Mouse (Mus musculus) liver, postnatal 0 days (tissue): ENCODE measurements around the gene Kdm2a. TPM values are rescaled to one million over a fixed set of nuclear protein-coding genes. Genes with fewer than 3 reads are reported as not detected.

Experiments used
- ATAC-seq: fragments of 200-750 bp; cut with Nextera tagmentation; 2 replicates; pipeline ENCODE4 v1.8.0; 2017; ENCODE audit warnings: mild to moderate bottlenecking, moderate library complexity
- DNase-seq: peaks from one replicate; pipeline ENCODE4 v3.0.0-alpha.2; 2016
- H3K27ac ChIP-seq: fragments of 300-500 bp; sonication (generic); 2 replicates; pipeline ENCODE4 v1.5.1; 2014; ENCODE audit warnings: antibody characterized with exemption, moderate library complexity, mild to moderate bottlenecking, low read depth
- H3K27me3 ChIP-seq: fragments of 300-500 bp; sonication (generic); 2 replicates; pipeline ENCODE4 v1.6.1; 2014; ENCODE audit warnings: low read length, control low read depth, mixed read lengths; ENCODE audit not compliant: insufficient read depth
- H3K36me3 ChIP-seq: fragments of 300-500 bp; sonication (generic); replicated peaks from 2 replicates; pipeline ENCODE4 v1.6.1; 2014; ENCODE audit warnings: mild to moderate bottlenecking, control low read depth, low read length, moderate library complexity, mixed read lengths; ENCODE audit not compliant: insufficient read depth
- H3K4me1 ChIP-seq: fragments of 300-500 bp; sonication (generic); 2 replicates; pipeline ENCODE4 v1.6.1; 2014; ENCODE audit warnings: antibody characterized with exemption, mild to moderate bottlenecking, control low read depth; ENCODE audit not compliant: insufficient read depth
- H3K4me2 ChIP-seq: fragments of 300-500 bp; sonication (generic); 2 replicates; pipeline ENCODE4 v1.6.1; 2014; ENCODE audit warnings: low read depth, mild to moderate bottlenecking, low read length, moderate library complexity, mixed read lengths
- H3K4me3 ChIP-seq: fragments of 300-500 bp; sonication (generic); 2 replicates; pipeline ENCODE4 v1.5.1; 2014; ENCODE audit warnings: low read depth, low read length
- H3K9ac ChIP-seq: fragments of 300-500 bp; sonication (generic); replicated peaks from 2 replicates; pipeline ENCODE4 v1.6.1; 2014; ENCODE audit warnings: mild to moderate bottlenecking, moderate library complexity
- H3K9me3 ChIP-seq: fragments of 300-500 bp; sonication (generic); 2 replicates; pipeline ENCODE4 v1.6.1; 2016; ENCODE audit warnings: mild to moderate bottlenecking, control low read depth, low read length, mixed read lengths
- CTCF ChIP-seq: sonication (generic); IDR thresholded peaks from 2 replicates; pipeline ENCODE4 v1.5.1; 2016; ENCODE audit warnings: antibody characterized with exemption, low read depth
- EP300 ChIP-seq: IDR thresholded peaks from 2 replicates; pipeline ENCODE4 v1.6.1; 2016; ENCODE audit warnings: antibody characterized with exemption, low read depth, mild to moderate bottlenecking
- WGBS: fragments of 180-500 bp; shearing (Covaris S2); extraction: QIAGEN DNeasy Blood & Tissue Kit; methylation state at CpG from one replicate; pipeline ENCODE4 v1.1.7; 2014; ENCODE audit not compliant: insufficient replicate concordance; 5-methylcytosine and 5-hydroxymethylcytosine counted together
- polyA plus RNA-seq: library from polyadenylated mRNA; unstranded; fragments of >200 nt; fragmentation: Nextera tagmentation; extraction: Ambion mirVana; gene quantifications from 2 replicates; pipeline ENCODE4 v1.2.1, GENCODE M21; 2015

Gene Kdm2a
- polyA plus RNA-seq, 1 experiment from 2014 or later: 7.8 TPM

DNA sequence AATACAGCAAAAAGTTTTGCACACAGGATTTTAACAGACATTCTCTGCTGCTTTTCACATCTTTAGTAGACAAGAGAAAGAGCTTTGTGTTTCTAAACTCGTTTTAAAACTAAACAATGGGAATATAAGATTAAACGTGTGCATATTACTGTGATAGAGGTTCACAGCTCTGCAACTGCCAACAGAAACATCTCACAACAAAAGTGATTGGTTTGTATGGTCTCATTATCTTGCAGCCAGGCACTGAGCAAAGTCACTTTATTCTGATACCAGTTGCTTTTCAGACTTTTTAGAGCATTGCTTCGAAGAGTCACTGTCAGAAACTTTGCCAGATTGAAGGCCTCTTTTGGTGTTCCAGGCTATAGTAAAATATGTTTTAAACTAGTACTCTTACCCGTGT lies 874 bp upstream of the Kdm2a start:
- no peak overlapping the region for H3K4me3 ChIP-seq
- no peak for DNase-seq
- no peak overlapping the region for H3K9ac ChIP-seq
- H3K27me3 ChIP-seq: no peaks in the 10 kb centered on the region
- no peak for ATAC-seq
- TF ChIP-seq EP300: no peak
- 62% methylated on average over 4 of the region's 4 CpGs for WGBS
- no peak overlapping the region; the same call in 1 of the 2 replicates for H3K4me2 ChIP-seq
- H3K9me3 ChIP-seq: no peaks in the 10 kb centered on the region
- no peaks in the 10 kb centered on the region for H3K36me3 ChIP-seq
- H3K4me1 ChIP-seq: peaks cover 15% of the 10 kb centered on the region
- no peak overlapping the region for H3K27ac ChIP-seq

DNA sequence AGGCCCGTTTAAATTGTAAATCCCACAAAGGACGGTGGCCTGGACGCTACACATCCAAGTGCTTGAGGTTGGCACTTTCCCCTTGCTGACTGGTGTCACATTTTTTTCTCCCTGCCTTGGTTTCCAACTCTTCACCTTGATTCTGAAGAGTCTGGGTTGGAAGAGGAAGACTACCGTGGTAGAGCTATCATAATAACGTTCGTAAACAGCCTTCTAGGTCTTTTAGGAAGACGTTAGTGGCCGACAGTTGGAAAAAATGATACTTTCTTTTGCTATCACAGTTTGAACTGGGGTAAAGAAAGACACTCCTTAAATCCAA lies 504 bp upstream of the Kdm2a start:
- Histone ChIP-seq H3K9ac (peak overlapping the region; percentile 78), H3K4me1 (peaks cover 16% of the 10 kb centered on the region), H3K4me3 (peak overlapping the region; percentile 100), H3K9me3 (no peaks in the 10 kb centered on the region), H3K36me3 (0 out of 2 replicates have a peak, but pooled peaks cover 2% of the 10 kb centered on the region), H3K4me2 (peak overlapping the region; percentile 100), H3K27ac (peak overlapping the region; percentile 96; the same call in 1 of the 2 replicates), H3K27me3 (no peaks in the 10 kb centered on the region)
- TF ChIP-seq CTCF (no peak), EP300 (no peak)
- WGBS: 36% methylated on average over 8 of the region's 8 CpGs
- DNase-seq (no peak), ATAC-seq (no peak)

DNA sequence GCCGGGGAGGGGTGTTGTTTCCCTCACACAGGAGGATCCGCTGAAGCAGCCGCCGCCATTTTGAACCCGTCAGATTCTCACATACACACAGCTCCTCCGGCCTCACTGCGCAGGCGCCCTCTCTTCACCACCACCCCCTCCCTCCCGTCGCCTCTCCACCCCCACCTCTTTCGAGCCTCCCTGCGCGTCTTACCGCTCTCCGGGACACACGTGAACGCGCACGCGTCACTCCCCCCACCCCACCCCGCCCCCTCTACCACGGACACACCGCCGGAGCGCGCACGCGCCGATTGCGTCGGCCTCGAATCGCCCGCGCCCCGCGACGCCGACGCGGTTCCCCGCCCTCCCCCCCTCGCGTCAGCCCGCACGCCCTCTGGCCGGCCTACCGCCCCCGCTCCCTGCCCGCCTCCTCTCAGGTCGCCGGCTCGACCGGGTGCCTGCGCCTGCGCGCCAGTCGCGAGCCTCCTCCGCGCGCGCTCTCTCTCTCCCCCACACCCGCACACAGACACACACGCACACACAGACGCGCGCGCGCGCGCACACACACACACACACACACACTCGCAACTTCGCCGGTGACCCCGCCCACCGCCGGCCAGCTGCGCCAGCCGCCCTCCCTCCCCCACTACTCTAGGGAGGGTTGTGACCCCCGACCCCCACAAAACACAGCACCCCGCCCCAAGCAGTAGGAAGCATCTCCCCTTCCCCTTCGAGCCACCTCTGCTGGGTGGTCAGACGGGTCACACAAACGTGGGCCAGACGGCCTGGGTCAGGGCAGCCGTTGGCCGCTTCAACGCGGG lies 887 bp downstream of the Kdm2a start:
- 3% methylated on average over 43 of the region's 90 CpGs for WGBS
- TF ChIP-seq EP300 (no peak), CTCF (no peak)
- peak; percentile 91 for ATAC-seq

DNA sequence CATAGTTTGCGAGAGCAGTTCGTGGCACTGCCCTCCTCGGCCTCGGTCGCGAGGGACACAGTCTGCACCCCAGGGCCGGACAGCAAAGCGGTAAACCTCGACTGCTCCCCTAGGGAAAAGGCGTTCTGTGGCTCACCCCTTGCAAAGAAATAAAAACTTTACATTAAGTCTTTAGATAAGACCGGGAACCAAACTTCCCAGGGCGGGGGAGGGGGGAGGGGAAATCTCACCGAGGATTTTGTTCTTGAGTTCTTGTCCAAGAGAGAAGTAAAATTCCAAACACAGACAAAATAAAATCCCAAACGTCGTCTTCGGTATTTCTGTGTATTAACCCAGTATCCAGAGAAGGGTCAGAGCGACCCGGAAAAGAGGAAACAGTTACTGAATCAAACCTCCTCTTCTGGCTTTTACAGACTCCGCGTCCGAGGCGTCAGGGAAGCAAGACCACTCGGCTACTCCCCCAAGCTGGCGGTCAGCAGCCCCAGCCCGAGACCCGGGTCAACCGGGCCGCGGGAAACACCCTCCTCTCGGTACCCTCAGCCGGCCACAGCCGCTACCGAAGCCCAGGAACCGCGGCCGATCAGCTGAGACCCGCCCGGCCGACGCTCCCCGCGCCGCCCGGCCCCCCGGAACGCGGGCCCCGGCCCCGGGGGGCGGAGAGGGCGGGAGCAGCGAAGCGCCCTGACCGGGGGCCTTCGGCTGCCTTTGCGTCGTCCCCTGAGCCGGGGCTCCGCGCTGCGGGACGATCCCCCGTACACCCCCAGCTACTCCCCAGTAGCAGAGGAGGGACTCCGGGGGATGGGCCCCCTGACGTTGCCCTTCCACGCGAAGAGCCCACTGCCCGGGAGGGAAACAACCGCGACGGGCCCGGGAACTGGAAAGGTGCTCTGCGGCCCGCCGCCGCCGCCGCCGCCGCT lies 1.7 kb downstream of the Kdm2a start:
- Histone ChIP-seq H3K27me3 (no peaks in the 10 kb centered on the region), H3K9me3 (no peaks in the 10 kb centered on the region), H3K4me3 (peak overlapping the region; percentile 100), H3K4me2 (peak overlapping the region; percentile 72), H3K9ac (peak overlapping the region; percentile 99), H3K36me3 (peaks cover 9% of the 10 kb centered on the region), H3K27ac (peak overlapping the region; percentile 96), H3K4me1 (peaks cover 21% of the 10 kb centered on the region)
- ATAC-seq (peak; percentile 8), DNase-seq (peak; percentile 59)
- TF ChIP-seq CTCF: no peak
- TF ChIP-seq EP300: no peak
- WGBS: under 1% methylated on average over 55 of the region's 80 CpGs

More for the DNA sequence above, 887 bp downstream of the Kdm2a start:
- peak overlapping the region; percentile 100 for H3K4me2 ChIP-seq
- no peaks in the 10 kb centered on the region for H3K27me3 ChIP-seq
- H3K9ac ChIP-seq: peak overlapping the region; percentile 99
- no peaks in the 10 kb centered on the region for H3K9me3 ChIP-seq
- DNase-seq: peak; percentile 99
- H3K36me3 ChIP-seq: peaks cover 8% of the 10 kb centered on the region
- peaks cover 21% of the 10 kb centered on the region for H3K4me1 ChIP-seq
- H3K4me3 ChIP-seq: peak overlapping the region; percentile 100
- H3K27ac ChIP-seq: peak overlapping the region; percentile 96

DNA sequence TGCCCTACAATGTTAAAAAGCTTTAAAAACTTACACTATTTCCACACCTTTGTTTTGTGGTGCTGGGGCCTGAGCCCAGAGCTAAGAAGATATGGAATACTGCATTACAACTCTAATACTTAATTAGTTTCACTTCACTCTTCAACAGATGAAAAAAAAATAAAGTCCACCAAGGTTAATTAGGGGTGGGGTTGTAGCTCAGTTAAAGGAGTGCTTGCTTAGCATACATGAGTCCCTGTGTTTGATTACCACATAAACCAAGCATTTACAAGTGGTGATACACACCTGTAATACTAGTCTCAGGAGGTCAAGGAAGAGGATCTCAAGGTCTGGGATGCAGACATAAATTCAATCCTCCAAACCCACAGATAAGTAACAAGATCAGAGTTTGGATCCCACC lies 10.8 kb downstream of the Kdm2a start:
- Histone ChIP-seq H3K9ac (no peak overlapping the region), H3K27ac (no peak overlapping the region), H3K27me3 (no peaks in the 10 kb centered on the region), H3K36me3 (peaks cover 41% of the 10 kb centered on the region), H3K9me3 (no peaks in the 10 kb centered on the region), H3K4me2 (no peak overlapping the region), H3K4me3 (no peak overlapping the region), H3K4me1 (no peaks in the 10 kb centered on the region)
- ATAC-seq (no peak), DNase-seq (no peak)
- TF ChIP-seq CTCF: no peak
- no peak for TF ChIP-seq EP300

DNA sequence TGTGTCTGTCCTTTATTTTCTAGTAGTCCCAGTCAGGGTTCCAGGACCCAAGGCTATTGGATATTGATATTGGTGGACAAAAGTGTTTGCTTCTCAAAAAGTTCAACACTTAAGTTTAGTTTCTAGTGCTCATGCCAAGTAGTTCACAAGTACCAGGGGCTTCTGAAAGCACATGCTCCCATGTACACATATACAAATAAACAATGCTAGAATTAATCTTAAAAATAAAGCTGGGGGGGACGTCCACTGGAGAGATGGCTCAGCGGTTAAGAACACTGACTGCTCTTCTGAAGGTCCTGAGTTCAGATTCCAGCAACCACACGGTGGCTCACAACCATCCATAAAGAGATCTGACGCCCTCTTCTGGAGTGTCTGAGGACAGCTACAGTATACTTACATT lies 13.1 kb downstream of the Kdm2a start:
- Histone ChIP-seq H3K9ac (no peak overlapping the region), H3K4me1 (no peaks in the 10 kb centered on the region), H3K4me3 (no peak overlapping the region), H3K4me2 (no peak overlapping the region), H3K27ac (no peak overlapping the region), H3K36me3 (peaks cover 31% of the 10 kb centered on the region), H3K9me3 (no peaks in the 10 kb centered on the region), H3K27me3 (no peaks in the 10 kb centered on the region)
- TF ChIP-seq EP300: no peak
- no peak for TF ChIP-seq CTCF
- 78% methylated on average over 4 of the region's 4 CpGs for WGBS
- ATAC-seq (no peak), DNase-seq (no peak)
